Mouse (Mus musculus) liver, adult 2 months (tissue): ENCODE results near the gene Kif13a.

ENCODE experiments used
- CTCF ChIP-seq: fragments of 200-500 bp; IDR thresholded peaks from 2 replicates; pipeline ENCODE4 v1.5.1; 2011; ENCODE audit warnings: low read depth, low read length, control low read depth
- POLR2A ChIP-seq: fragments of 200-500 bp; IDR thresholded peaks from 2 replicates; pipeline ENCODE4 v1.6.1; 2011; ENCODE audit warnings: low read length, control low read depth; ENCODE audit not compliant: insufficient read depth; ENCODE audit errors: extremely low read depth

- TF ChIP-seq CTCF, result no peak
- TF ChIP-seq POLR2A, result no peak
Measured at GRCm38 (mm10) chr13:46905971-46906370, 23.7 kb downstream of the Kif13a start.
